Mouse (Mus musculus): ENCODE results near the gene Cpne5. TPM values are rescaled to one million over a fixed set of nuclear protein-coding genes. Genes with fewer than 3 reads are reported as not detected.
A peak's percentile ranks its signal among the peaks of the same experiment; 100 is the strongest.

Cpne5 gene
- polyA plus RNA-seq, 1 experiment = not detected

DNA sequence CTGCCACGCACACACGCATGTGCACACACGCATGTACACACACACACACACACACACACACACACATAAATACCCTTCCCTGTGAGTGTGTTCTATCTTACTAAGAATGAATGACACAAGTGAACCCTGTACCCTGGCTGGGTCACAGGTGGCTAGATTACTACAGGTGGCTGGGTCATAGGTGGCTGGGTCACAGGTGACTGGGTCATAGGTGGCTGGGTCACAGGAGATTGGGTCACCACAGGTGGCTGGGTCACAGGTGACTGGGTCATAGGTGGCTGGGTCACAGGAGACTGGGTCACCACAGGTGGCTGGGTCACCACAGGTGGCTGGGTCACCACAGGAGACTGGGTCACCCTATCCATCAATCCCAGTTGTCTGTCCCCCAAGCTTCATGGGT lies 27.9 kb downstream of the Cpne5 start:
- peaks cover 38% of the 10 kb centered on the region for H3K4me1 ChIP-seq (ENCODE audit: control insufficient read depth, insufficient read depth, low read length)
- no peak overlapping the region for H3K4me3 ChIP-seq (ENCODE audit: insufficient read depth, low read depth, low read length)
- 98% methylated on average over 3 of the region's 3 CpGs for WGBS
- TF ChIP-seq POLR2A (IDR thresholded peaks at IDR 0.05; ENCODE audit: insufficient read depth, low read depth, low read length) = no peak
- no peak for TF ChIP-seq CTCF (IDR thresholded peaks at IDR 0.05; ENCODE audit: insufficient read depth, low read depth, low read length)
- H3K27ac ChIP-seq (ENCODE audit: insufficient read depth, low read depth, low read length) = no peak overlapping the region

DNA sequence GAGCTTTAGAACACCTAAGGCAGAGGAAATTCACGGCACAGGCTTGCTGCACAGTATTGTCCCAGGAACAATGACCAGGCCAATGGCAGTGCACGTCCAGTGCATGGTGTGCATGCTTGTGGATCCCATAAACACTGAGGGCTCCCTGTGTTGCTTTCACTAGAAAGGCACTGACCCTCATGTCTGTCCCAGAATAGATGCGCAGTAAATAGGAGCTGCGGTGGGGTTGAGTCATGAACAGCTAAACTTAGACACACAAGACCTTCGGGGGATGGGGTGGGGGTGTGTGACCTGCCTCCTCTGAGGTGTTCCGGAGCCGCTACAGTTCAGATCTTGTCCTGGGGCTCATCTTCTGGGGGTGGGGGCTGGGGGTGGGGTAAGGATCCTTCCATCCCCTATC lies 31.9 kb downstream of the Cpne5 start:
- 43% methylated on average over 7 of the region's 7 CpGs for WGBS
- TF ChIP-seq CTCF (IDR thresholded peaks at IDR 0.05; ENCODE audit: insufficient read depth, low read depth, low read length) (no peak), POLR2A (IDR thresholded peaks at IDR 0.05; ENCODE audit: insufficient read depth, low read depth, low read length) (no peak)
- peak overlapping the region; percentile 86 for H3K27ac ChIP-seq (ENCODE audit: insufficient read depth, low read depth, low read length)
- no peak overlapping the region for H3K4me3 ChIP-seq (ENCODE audit: insufficient read depth, low read depth, low read length)
- peaks cover 44% of the 10 kb centered on the region for H3K4me1 ChIP-seq (ENCODE audit: control insufficient read depth, insufficient read depth, low read length)

DNA sequence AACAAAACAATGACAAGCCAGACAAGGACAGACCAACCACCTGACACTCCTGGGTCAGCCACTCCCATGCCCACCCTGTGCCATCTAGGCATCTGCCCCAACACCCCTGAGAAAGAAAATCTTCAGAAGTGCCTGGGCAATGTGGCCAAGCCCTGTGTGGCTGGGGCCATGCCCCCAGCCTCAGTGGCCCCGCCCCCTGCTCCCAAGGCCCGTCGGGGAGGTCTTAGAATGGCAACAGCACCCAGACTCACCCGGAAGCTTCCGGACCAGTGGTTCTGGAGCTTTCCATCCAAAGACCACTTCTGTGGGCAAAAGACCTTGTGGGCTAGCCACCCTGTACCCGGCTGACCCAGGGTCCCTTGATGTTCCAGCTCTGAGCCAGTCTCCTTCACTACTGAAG lies 35.4 kb downstream of the Cpne5 start:
- no peak overlapping the region for H3K4me3 ChIP-seq (ENCODE audit: insufficient read depth, low read depth, low read length)
- WGBS = 86% methylated on average over 6 of the region's 6 CpGs
- H3K4me1 ChIP-seq (ENCODE audit: control insufficient read depth, insufficient read depth, low read length) = peaks cover 51% of the 10 kb centered on the region
- no peak overlapping the region for H3K27ac ChIP-seq (ENCODE audit: insufficient read depth, low read depth, low read length)
- TF ChIP-seq CTCF (IDR thresholded peaks at IDR 0.05; ENCODE audit: insufficient read depth, low read depth, low read length) = no peak
- TF ChIP-seq POLR2A (IDR thresholded peaks at IDR 0.05; ENCODE audit: insufficient read depth, low read depth, low read length) = no peak

DNA sequence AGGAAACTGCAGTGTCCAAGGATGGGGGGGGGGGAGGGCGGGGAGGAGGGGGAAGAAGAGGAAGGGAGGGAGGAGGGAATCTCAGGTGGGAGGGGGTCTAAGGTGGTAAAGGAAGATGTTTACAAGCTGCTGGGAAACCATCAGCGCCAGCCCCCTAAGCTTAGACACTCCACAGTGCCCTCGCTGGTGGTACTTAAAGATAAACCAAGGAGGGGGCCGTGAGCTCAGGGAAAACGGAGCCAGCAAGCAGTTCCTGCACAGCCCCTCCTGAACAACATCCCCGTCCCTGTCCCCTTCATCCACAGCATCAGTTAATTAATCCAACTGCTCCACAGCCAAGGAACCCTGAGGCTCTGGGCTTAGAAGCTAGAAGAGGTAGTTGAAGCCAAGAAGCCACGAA lies 38.1 kb downstream of the Cpne5 start:
- H3K4me3 ChIP-seq (ENCODE audit: insufficient read depth, low read depth, low read length) = no peak overlapping the region
- H3K27ac ChIP-seq (ENCODE audit: insufficient read depth, low read depth, low read length) = peak overlapping the region; percentile 75
- TF ChIP-seq CTCF (IDR thresholded peaks at IDR 0.05; ENCODE audit: insufficient read depth, low read depth, low read length) = no peak
- TF ChIP-seq POLR2A (IDR thresholded peaks at IDR 0.05; ENCODE audit: insufficient read depth, low read depth, low read length) = no peak
- peaks cover 54% of the 10 kb centered on the region for H3K4me1 ChIP-seq (ENCODE audit: control insufficient read depth, insufficient read depth, low read length)
- WGBS = 27% methylated on average over 6 of the region's 7 CpGs

DNA sequence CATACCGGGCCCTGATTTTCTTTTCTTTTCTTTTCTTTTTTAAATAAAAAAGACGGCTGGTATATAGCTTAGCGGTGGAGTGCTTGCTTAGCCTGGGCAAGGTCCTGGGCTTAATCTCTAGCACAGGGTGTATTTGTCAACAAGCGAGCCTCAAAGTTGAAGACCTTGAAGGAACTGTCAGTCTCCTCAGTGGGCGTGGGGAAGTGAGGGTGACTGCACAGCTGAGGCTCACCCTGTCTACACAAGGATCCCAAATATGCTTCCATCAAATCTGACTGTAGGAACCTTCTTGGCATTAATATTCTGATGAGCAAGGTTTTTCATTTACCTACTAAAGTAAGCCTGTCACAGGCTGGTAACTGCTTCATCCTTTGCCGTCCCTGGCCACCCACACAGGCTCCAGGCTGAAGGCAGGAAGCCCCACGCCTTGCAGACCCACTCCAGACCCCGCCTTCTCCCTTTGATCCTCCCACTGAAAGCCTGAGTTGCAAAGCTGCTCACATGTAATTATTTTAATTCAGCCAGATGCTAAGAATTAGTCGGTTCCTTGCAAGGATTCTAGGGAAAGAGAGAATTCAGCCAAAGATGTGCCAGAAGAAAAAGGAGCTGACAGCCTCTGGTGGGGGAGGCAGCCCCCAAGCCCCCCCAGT lies 38.7 kb downstream of the Cpne5 start:
- peak overlapping the region; percentile 77 for H3K27ac ChIP-seq (ENCODE audit: insufficient read depth, low read depth, low read length)
- 15% methylated on average over 9 of the region's 9 CpGs for WGBS
- peaks cover 48% of the 10 kb centered on the region for H3K4me1 ChIP-seq (ENCODE audit: control insufficient read depth, insufficient read depth, low read length)

DNA sequence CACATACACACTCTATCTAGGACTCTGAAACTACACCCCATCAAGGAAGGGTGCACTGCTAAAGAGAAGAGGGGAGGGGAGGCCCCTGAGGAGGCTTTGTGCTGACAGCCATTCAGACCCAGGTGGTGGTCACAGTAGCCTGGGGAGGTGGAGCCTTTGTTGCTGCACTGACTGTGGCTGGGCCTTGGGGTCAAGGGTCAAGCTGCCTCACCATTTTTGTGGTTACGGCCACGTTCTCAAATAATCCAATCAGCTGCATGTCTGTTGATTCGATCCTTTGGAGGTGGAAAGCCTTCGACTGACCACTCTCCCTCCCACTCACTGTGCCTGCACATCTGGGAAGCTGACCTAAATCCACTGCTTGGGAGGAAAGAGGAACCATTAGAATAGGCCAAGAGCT lies 42.4 kb downstream of the Cpne5 start:
- H3K4me1 ChIP-seq (ENCODE audit: control insufficient read depth, insufficient read depth, low read length) = peaks cover 41% of the 10 kb centered on the region
- WGBS = 72% methylated on average over 4 of the region's 4 CpGs
- TF ChIP-seq CTCF (IDR thresholded peaks at IDR 0.05; ENCODE audit: insufficient read depth, low read depth, low read length) = no peak
- TF ChIP-seq POLR2A (IDR thresholded peaks at IDR 0.05; ENCODE audit: insufficient read depth, low read depth, low read length) = no peak
- H3K4me3 ChIP-seq (ENCODE audit: insufficient read depth, low read depth, low read length) = no peak overlapping the region
- no peak overlapping the region for H3K27ac ChIP-seq (ENCODE audit: insufficient read depth, low read depth, low read length)

More for the DNA sequence above, 38.7 kb downstream of the Cpne5 start:
- TF ChIP-seq POLR2A (IDR thresholded peaks at IDR 0.05; ENCODE audit: insufficient read depth, low read depth, low read length) = no peak
- no peak for TF ChIP-seq CTCF (IDR thresholded peaks at IDR 0.05; ENCODE audit: insufficient read depth, low read depth, low read length)
- no peak overlapping the region for H3K4me3 ChIP-seq (ENCODE audit: insufficient read depth, low read depth, low read length)

DNA sequence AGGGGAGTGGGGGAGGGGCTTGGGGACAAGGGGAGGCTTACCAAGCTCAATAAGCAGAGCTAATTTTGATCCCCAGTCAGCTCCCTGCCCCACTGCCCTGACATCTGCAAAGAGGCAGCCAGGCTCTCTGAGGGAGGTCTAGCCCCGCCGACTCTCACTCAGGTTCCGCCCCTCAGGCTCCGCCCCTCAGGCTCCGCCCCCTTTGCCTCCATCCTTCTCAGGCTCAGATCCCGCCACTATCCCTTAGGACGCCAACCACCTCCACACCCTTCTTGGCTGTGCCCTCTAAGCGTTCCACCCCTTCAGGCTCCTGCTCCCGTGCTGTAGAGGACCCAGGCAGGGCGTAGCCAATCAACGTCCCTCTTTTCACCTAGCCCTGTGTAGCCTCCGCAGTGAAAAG lies 49.0 kb downstream of the Cpne5 start:
- 25% methylated on average over 12 of the region's 12 CpGs for WGBS
- no peak overlapping the region for H3K27ac ChIP-seq (ENCODE audit: insufficient read depth, low read depth, low read length)
- peaks cover 37% of the 10 kb centered on the region for H3K4me1 ChIP-seq (ENCODE audit: control insufficient read depth, insufficient read depth, low read length)
- TF ChIP-seq POLR2A (IDR thresholded peaks at IDR 0.05; ENCODE audit: insufficient read depth, low read depth, low read length) (no peak), CTCF (IDR thresholded peaks at IDR 0.05; ENCODE audit: insufficient read depth, low read depth, low read length) (no peak)
- no peak overlapping the region for H3K4me3 ChIP-seq (ENCODE audit: insufficient read depth, low read depth, low read length)

DNA sequence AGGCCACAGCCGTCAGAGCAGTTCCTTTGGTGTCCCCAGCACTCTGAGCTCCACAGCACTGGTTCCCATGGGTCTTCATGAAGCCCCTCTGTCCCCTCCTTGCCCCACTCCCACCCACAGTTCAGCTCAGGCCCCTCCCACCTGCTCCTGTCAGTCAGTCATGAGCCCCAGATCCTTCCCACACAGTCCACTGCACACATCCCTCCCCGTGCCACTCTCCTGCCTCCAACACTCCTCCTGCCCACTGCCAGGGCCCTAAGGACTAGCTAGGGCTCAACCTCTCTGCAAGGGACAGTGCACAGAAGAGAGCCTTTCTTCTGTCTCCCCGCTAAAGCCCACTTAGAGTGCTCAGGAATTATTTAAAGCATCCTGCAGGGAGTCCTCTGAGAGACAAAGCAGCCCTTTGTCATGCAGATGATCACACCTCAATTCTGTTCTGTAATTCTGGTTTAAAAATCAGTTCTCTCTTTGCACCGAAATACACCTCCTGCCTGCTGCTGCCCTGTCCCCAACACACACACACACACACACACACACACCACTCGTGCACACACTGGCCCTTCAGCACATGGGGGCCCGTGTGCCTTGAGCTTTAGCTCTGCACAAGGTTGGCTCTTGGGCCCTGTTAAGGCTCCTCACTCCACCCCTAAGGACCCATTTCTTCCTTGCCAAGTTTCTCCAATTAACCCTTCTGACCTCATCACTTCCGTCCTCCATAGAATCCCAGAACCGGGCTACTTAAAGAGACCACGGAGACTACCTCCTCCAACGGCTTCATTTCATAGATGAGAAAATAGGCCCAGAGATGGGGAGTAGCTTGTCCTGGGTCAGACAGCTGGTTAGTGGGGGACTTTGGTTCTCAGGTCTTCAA lies 50.7 kb downstream of the Cpne5 start:
- WGBS = 62% methylated on average over 10 of the region's 10 CpGs
- no peak for TF ChIP-seq POLR2A (IDR thresholded peaks at IDR 0.05; ENCODE audit: insufficient read depth, low read depth, low read length)
- no peak for TF ChIP-seq CTCF (IDR thresholded peaks at IDR 0.05; ENCODE audit: insufficient read depth, low read depth, low read length)
- Histone ChIP-seq H3K27ac (ENCODE audit: insufficient read depth, low read depth, low read length) (no peak overlapping the region), H3K4me3 (ENCODE audit: insufficient read depth, low read depth, low read length) (no peak overlapping the region), H3K4me1 (ENCODE audit: control insufficient read depth, insufficient read depth, low read length) (peaks cover 43% of the 10 kb centered on the region)

DNA sequence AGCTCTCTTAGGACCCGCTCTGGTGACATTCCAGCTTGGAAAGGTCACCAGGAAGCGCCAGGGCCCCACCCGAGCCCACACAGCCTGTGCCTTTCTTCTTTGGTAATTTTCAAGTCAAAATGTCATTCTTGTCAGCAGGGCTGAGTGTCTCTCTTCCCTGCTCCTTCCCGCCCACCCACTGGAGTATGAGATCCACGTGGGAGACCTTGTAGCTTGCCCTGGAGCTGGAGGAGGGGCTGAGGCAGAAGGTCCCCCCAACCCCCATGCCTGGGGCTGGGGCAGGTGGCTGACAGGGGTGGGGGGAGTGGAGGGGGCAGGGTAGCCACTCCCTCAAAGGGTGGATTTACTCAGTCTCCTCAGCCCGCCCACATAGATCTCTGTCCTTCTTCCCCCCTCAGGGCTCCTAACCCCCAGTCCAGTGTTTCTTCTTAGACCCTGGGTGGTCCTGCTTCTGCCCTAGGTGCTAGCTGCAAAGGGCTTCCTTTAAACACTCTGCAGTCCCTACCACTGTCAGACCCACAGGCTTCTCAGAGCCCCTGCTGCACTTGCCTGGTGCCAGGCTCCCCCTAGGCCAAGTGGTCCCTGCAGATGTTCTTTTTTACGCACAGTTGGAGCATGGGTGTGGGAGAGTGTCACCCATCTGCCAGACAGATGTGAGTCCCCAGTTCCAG lies 52.5 kb downstream of the Cpne5 start:
- Histone ChIP-seq H3K4me3 (ENCODE audit: insufficient read depth, low read depth, low read length) (no peak overlapping the region), H3K27ac (ENCODE audit: insufficient read depth, low read depth, low read length) (no peak overlapping the region), H3K4me1 (ENCODE audit: control insufficient read depth, insufficient read depth, low read length) (peaks cover 47% of the 10 kb centered on the region)
- TF ChIP-seq CTCF (IDR thresholded peaks at IDR 0.05; ENCODE audit: insufficient read depth, low read depth, low read length) = no peak
- TF ChIP-seq POLR2A (IDR thresholded peaks at IDR 0.05; ENCODE audit: insufficient read depth, low read depth, low read length) = no peak
- WGBS = 67% methylated on average over 7 of the region's 7 CpGs

Data from olfactory bulb, adult 2 months (tissue).